Mouse (Mus musculus) ES-Bruce4 (cell line): Measurements from ENCODE around the gene Tshr.

Experiments used
- CTCF ChIP-seq: IDR thresholded peaks from one replicate; pipeline ENCODE4 v1.8.1; 2011; ENCODE audit warnings: low read depth, low read length
- EP300 ChIP-seq: IDR thresholded peaks from 2 replicates; pipeline ENCODE4 v1.6.1; 2011; ENCODE audit warnings: low read depth, low read length; ENCODE audit not compliant: insufficient read depth
- POLR2A ChIP-seq: IDR thresholded peaks from one replicate; pipeline ENCODE4 v1.8.1; 2011; ENCODE audit warnings: low read length; ENCODE audit not compliant: insufficient read depth

GRCm38 (mm10) chr12:91517808-91518207, 133.4 kb downstream of the Tshr start:
- TF ChIP-seq CTCF (no peak), POLR2A (no peak), EP300 (no peak)
